Comparison of ENCODE assay signal across 7 mouse cellular contexts in genomic region chr2:32167034-32167770, GRCm38 (mm10). TPM values are rescaled to one million over a fixed set of nuclear protein-coding genes. Genes with fewer than 3 reads are reported as not detected.
DNase-seq lines count a peak whose midpoint lies in the region; ATAC-seq and TF ChIP-seq lines count a peak whose summit lies in the region.

No protein-coding gene starts in this region.

- ATAC-seq in embryonic facial prominence, embryonic 15.5 days (ENCODE audit: insufficient number of reproducible peaks, low FRiP score, low TSS enrichment, low read depth) = 0 out of 2 replicates have a peak, but pooled peaks have one; percentile 8
- 0 out of 2 replicates have a peak, but pooled peaks have one; percentile 9 for ATAC-seq in intestine, postnatal 0 days
- ATAC-seq in neural tube, embryonic 12.5 days (ENCODE audit: low FRiP score, low read depth) = peak; percentile 45

- H3K36me3 ChIP-seq in embryonic facial prominence, embryonic 15.5 days = no peaks in the 10 kb centered on the region
- H3K36me3 ChIP-seq in intestine, postnatal 0 days (ENCODE audit: control insufficient read depth, insufficient read depth) = no peaks in the 10 kb centered on the region
- H3K36me3 ChIP-seq in neural tube, embryonic 12.5 days = no peaks in the 10 kb centered on the region

- peak overlapping the region; percentile 47 for H3K4me2 ChIP-seq in embryonic facial prominence, embryonic 15.5 days (replicated peaks)
- H3K4me2 ChIP-seq in intestine, postnatal 0 days (replicated peaks; ENCODE audit: low read depth) = peak overlapping the region; percentile 51
- H3K4me2 ChIP-seq in neural tube, embryonic 12.5 days (replicated peaks) = peak overlapping the region; percentile 50

- H3K27ac ChIP-seq in embryonic facial prominence, embryonic 15.5 days (replicated peaks) = peak overlapping the region; percentile 90
- H3K27ac ChIP-seq in intestine, postnatal 0 days (ENCODE audit: low read depth, low read length) = peak overlapping the region; percentile 82
- H3K27ac ChIP-seq in neural tube, embryonic 12.5 days = peak overlapping the region; percentile 70

- peak overlapping the region; percentile 13; the same call in 1 of the 2 replicates for H3K4me3 ChIP-seq in embryonic facial prominence, embryonic 15.5 days (replicated peaks)
- no peak overlapping the region for H3K4me3 ChIP-seq in intestine, postnatal 0 days (ENCODE audit: low read depth, low read length)
- no peak overlapping the region for H3K4me3 ChIP-seq in neural tube, embryonic 12.5 days

- TF ChIP-seq CTCF in intestine, postnatal 0 days (IDR thresholded peaks at IDR 0.05; ENCODE audit: low read depth) = no peak

- peaks cover 77% of the 10 kb centered on the region for H3K4me1 ChIP-seq in embryonic facial prominence, embryonic 15.5 days
- H3K4me1 ChIP-seq in intestine, postnatal 0 days (replicated peaks; ENCODE audit: control insufficient read depth, insufficient read depth, low read length) = peaks cover 17% of the 10 kb centered on the region
- peaks cover 71% of the 10 kb centered on the region for H3K4me1 ChIP-seq in neural tube, embryonic 12.5 days

- 0 out of 2 replicates have a peak overlapping the region, but pooled peaks have one; percentile 15 for H3K9ac ChIP-seq in embryonic facial prominence, embryonic 15.5 days
- H3K9ac ChIP-seq in intestine, postnatal 0 days (ENCODE audit: low read depth, low read length) = peak overlapping the region; percentile 28; the same call in 1 of the 2 replicates
- H3K9ac ChIP-seq in neural tube, embryonic 12.5 days = 0 out of 2 replicates have a peak overlapping the region, but pooled peaks have one; percentile 26

- WGBS in embryonic facial prominence, embryonic 15.5 days = 11% methylated on average over 16 of the region's 16 CpGs
- 16% methylated on average over 16 of the region's 16 CpGs for WGBS in intestine, postnatal 0 days
- WGBS in neural tube, embryonic 12.5 days = 7% methylated on average over 16 of the region's 16 CpGs

- H3K27me3 ChIP-seq in embryonic facial prominence, embryonic 15.5 days = no peaks in the 10 kb centered on the region
- H3K27me3 ChIP-seq in intestine, postnatal 0 days (replicated peaks; ENCODE audit: control insufficient read depth, insufficient read depth, low read length) = no peaks in the 10 kb centered on the region
- no peaks in the 10 kb centered on the region for H3K27me3 ChIP-seq in neural tube, embryonic 12.5 days (replicated peaks)

- DNase-seq in 3T3-L1 (ENCODE audit: low read depth, low spot score) = peak; percentile 62
- DNase-seq in A20 (ENCODE audit: low read depth, low spot score) = peak; percentile 85
- DNase-seq in gastrocnemius, adult 18-20 months (ENCODE audit: low spot score) = no peak
- DNase-seq in urinary bladder, adult 18-20 months (ENCODE audit: low spot score in 2 of 2) = no peak

- H3K9me3 ChIP-seq in embryonic facial prominence, embryonic 15.5 days (replicated peaks) = no peaks in the 10 kb centered on the region
- no peaks in the 10 kb centered on the region for H3K9me3 ChIP-seq in intestine, postnatal 0 days (ENCODE audit: control insufficient read depth)
- H3K9me3 ChIP-seq in neural tube, embryonic 12.5 days = no peaks in the 10 kb centered on the region

RNA-seq across cellular contexts. Expression of gene Prrc2b, which starts 16.3 kb away (rescaled TPM):
- polyA plus RNA-seq in embryonic facial prominence, embryonic 15.5 days (2015; fragmentation: Nextera tagmentation; extraction: Ambion mirVana) = 54.0 and 56.2 TPM in 2 replicates
- polyA plus RNA-seq in intestine, postnatal 0 days (2015; fragmentation: Nextera tagmentation; extraction: Ambion mirVana) = 17.7 and 18.9 TPM in 2 replicates
- polyA plus RNA-seq in neural tube, embryonic 12.5 days (2016; fragmentation: Nextera tagmentation; extraction: Ambion mirVana) = 89.7 and 106 TPM in 2 replicates
- 10 to 100 TPM; 78.4 to 79.7 TPM for total RNA-seq in gastrocnemius, adult 18-20 months (2021)

Comparison
In these comparisons a context has a peak if more than half of its experiments do, and no peak if none do; other contexts are left out.
1. DNase-seq: peak in 3T3-L1 (single experiment) and A20 (single experiment); none in gastrocnemius, adult 18-20 months (single experiment) and urinary bladder, adult 18-20 months (0 of 2).
2. Peak in every context shown above with its lines, with median percentiles within 50 percentile points of each other: ATAC-seq, H3K27ac ChIP-seq, H3K4me2 ChIP-seq and H3K9ac ChIP-seq.